ENCODE assay signal across 9 mouse cellular contexts in the genomic region with DNA sequence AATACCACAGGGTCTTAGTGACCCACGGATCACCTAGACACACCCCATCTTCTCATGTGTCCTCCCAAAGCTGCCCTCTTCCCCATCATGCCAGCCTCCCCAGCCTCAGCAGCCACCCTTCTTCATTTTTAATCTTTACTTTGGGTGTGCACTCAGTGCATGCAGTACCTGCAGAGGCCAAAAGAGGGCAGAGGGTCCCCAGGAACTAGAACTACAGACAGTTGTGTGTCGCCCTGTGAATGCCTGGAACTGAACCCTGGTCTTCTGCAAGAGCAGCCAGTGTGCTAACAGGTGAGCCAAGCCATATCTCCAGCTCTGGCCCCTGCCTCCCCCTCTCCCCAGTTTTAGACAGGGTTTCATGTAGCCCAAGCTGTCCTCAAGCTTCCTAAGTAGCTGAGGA. TPM values are rescaled to one million over a fixed set of nuclear protein-coding genes. Genes with fewer than 3 reads are reported as not detected.
DNase-seq lines count a peak whose midpoint lies in the region; TF ChIP-seq lines count a peak whose summit lies in the region.
"Had no signal": no experiment of that assay in that cellular context is flagged by ENCODE, and none has a peak within 500 bp of the region (broad histone marks: within the 10 kb centered on the region; RNA-seq: fewer than 3 reads in every experiment).

No protein-coding gene starts in this region.

- no peak overlapping the region for H3K9ac ChIP-seq in liver, adult 2 months (ENCODE audit: low read depth, low read length)
- no peak overlapping the region for H3K9ac ChIP-seq in ES-Bruce4 (ENCODE audit: low read depth, poor library complexity, severe bottlenecking)

- TF ChIP-seq EP300 in ES-Bruce4 (IDR thresholded peaks at IDR 0.05; ENCODE audit: insufficient read depth, low read depth, low read length), result no peak

- H3K36me3 ChIP-seq in liver, adult 2 months (ENCODE audit: control insufficient read depth, insufficient read depth, low read length), result peaks cover 13% of the 10 kb centered on the region; the same call in 1 of the 2 replicates
- H3K36me3 ChIP-seq in ES-Bruce4 (ENCODE audit: control insufficient read depth, insufficient read depth, low read length, poor library complexity, severe bottlenecking), result no peaks in the 10 kb centered on the region

- TF ChIP-seq CTCF in liver, adult 2 months (IDR thresholded peaks at IDR 0.05; ENCODE audit: low read depth, low read length), result peak; percentile 71
- TF ChIP-seq CTCF in ES-Bruce4 (IDR thresholded peaks at IDR 0.05; ENCODE audit: low read depth, low read length), result peak; percentile 72
- peak; percentile 51 for TF ChIP-seq CTCF in bone marrow, adult 2 months (IDR thresholded peaks at IDR 0.05; ENCODE audit: control insufficient read depth, insufficient read depth, low read length)

- H3K4me1 ChIP-seq in liver, adult 2 months (ENCODE audit: control insufficient read depth, insufficient read depth, low read length), result no peaks in the 10 kb centered on the region
- H3K4me1 ChIP-seq in ES-Bruce4 (ENCODE audit: control insufficient read depth, insufficient read depth, low read length), result peaks cover 2% of the 10 kb centered on the region
- H3K4me1 ChIP-seq in bone marrow, adult 2 months (ENCODE audit: control insufficient read depth, insufficient read depth, low read length), result no peaks in the 10 kb centered on the region

- no peaks in the 10 kb centered on the region for H3K9me3 ChIP-seq in ES-Bruce4 (replicated peaks; ENCODE audit: control insufficient read depth, insufficient read depth, low read length, poor library complexity, severe bottlenecking)

- no peaks in the 10 kb centered on the region for H3K27me3 ChIP-seq in liver, adult 2 months (ENCODE audit: control insufficient read depth, insufficient read depth, low read length)
- H3K27me3 ChIP-seq in ES-Bruce4 (ENCODE audit: control insufficient read depth, insufficient read depth, low read length, poor library complexity, severe bottlenecking), result no peaks in the 10 kb centered on the region

- TF ChIP-seq POLR2A in liver, adult 2 months (IDR thresholded peaks at IDR 0.05; ENCODE audit: extremely low read depth, insufficient read depth, low read length), result no peak
- TF ChIP-seq POLR2A in ES-Bruce4 (IDR thresholded peaks at IDR 0.05; ENCODE audit: insufficient read depth, low read length), result no peak
- TF ChIP-seq POLR2A in bone marrow, adult 2 months (IDR thresholded peaks at IDR 0.05; ENCODE audit: borderline replicate concordance, control insufficient read depth, low read depth, low read length), result no peak

- DNase-seq in liver, adult 2 months (ENCODE audit: extremely low read depth, low read depth, low spot score), result no peak
- DNase-seq in liver, result no peak
- peak; percentile 16 for DNase-seq in mesoderm, embryonic 11.5 days (ENCODE audit: low read depth, low spot score)
- no peak for DNase-seq in ovary, adult 18-20 months (ENCODE audit: low spot score)
- no peak for DNase-seq in right cerebral cortex, postnatal 25 days
- no peak for DNase-seq in layer of hippocampus, adult 11-12 months (ENCODE audit: low spot score)
- DNase-seq: heart, postnatal 4 days had no signal

- no peak overlapping the region for H3K4me3 ChIP-seq in liver, adult 2 months (ENCODE audit: insufficient read depth, low read depth, low read length)
- H3K4me3 ChIP-seq in ES-Bruce4 (ENCODE audit: low read depth, low read length), result no peak overlapping the region
- H3K4me3 ChIP-seq in bone marrow, adult 2 months (replicated peaks; ENCODE audit: control insufficient read depth, low read depth, low read length), result no peak overlapping the region

- no peak overlapping the region for H3K27ac ChIP-seq in liver, adult 2 months (replicated peaks; ENCODE audit: insufficient read depth, low read depth, low read length)
- no peak overlapping the region for H3K27ac ChIP-seq in ES-Bruce4 (ENCODE audit: insufficient read depth, low read length)
- no peak overlapping the region for H3K27ac ChIP-seq in bone marrow, adult 2 months (ENCODE audit: control insufficient read depth, insufficient read depth, low read depth, low read length, poor library complexity)

- 89% methylated on average over 2 of the region's 2 CpGs for WGBS in liver, adult 2 months
- 79% methylated on average over 2 of the region's 2 CpGs for WGBS in bone marrow, adult 2 months

- no peaks in the 10 kb centered on the region for H3K79me2 ChIP-seq in liver, adult 2 months (ENCODE audit: control insufficient read depth, insufficient read depth, low read length)

RNA-seq across cellular contexts. Expression of gene Mydgf, which starts 13.1 kb away (rescaled TPM):
- 89.4 and 91.1 TPM in 2 replicates for total RNA-seq in liver, adult 2 months (2014; rRNA removed)
- polyA plus RNA-seq in liver, adult 2 months (2012; rRNA removed), result 81.1 and 86.0 TPM in 2 replicates
- polyA plus RNA-seq in ES-Bruce4 (2011; ENCODE audit: insufficient read depth, insufficient read length, low read depth, missing spikeins), result 37.4 and 48.4 TPM in 2 replicates
- 12.5 and 25.9 TPM in 2 replicates for polyA plus RNA-seq in bone marrow, adult 2 months (2011; ENCODE audit: insufficient read depth, insufficient read length, low replicate concordance, missing spikeins)

RNA-seq across cellular contexts. Expression of gene Dpp9, which starts 21.8 kb away (rescaled TPM):
- total RNA-seq in liver, adult 2 months (2014; rRNA removed), result 10.7 and 20.1 TPM in 2 replicates
- 55.4 and 60.3 TPM in 2 replicates for polyA plus RNA-seq in liver, adult 2 months (2012; rRNA removed)
- polyA plus RNA-seq in ES-Bruce4 (2011; ENCODE audit: insufficient read depth, insufficient read length, low read depth, missing spikeins), result 20.9 and 21.1 TPM in 2 replicates
- 8.4 and 8.9 TPM in 2 replicates for polyA plus RNA-seq in bone marrow, adult 2 months (2011; ENCODE audit: insufficient read depth, insufficient read length, low replicate concordance, missing spikeins)

RNA-seq across cellular contexts. Expression of gene Tnfaip8l1, which starts 34.6 kb away (rescaled TPM):
- total RNA-seq in liver, adult 2 months (2014; rRNA removed), result 16.2 and 20.9 TPM in 2 replicates
- 21.8 and 25.5 TPM in 2 replicates for polyA plus RNA-seq in liver, adult 2 months (2012; rRNA removed)
- polyA plus RNA-seq in ES-Bruce4 (2011; ENCODE audit: insufficient read depth, insufficient read length, low read depth, missing spikeins), result 1.8 and 2.5 TPM in 2 replicates
- polyA plus RNA-seq in bone marrow, adult 2 months (2011; ENCODE audit: insufficient read depth, insufficient read length, low replicate concordance, missing spikeins), result 0.63 and 1.7 TPM in 2 replicates

RNA-seq across cellular contexts. Expression of gene Sema6b, which starts 56.7 kb away (rescaled TPM):
- total RNA-seq in liver, adult 2 months (2014; rRNA removed), result 1.3 TPM in 2 replicates
- polyA plus RNA-seq in liver, adult 2 months (2012; rRNA removed), result 2.7 and 3.9 TPM in 2 replicates
- 2.1 and 2.5 TPM in 2 replicates for polyA plus RNA-seq in ES-Bruce4 (2011; ENCODE audit: insufficient read depth, insufficient read length, low read depth, missing spikeins)
- polyA plus RNA-seq in bone marrow, adult 2 months (2011; ENCODE audit: insufficient read depth, insufficient read length, low replicate concordance, missing spikeins), result 3.2 and 3.9 TPM in 2 replicates

RNA-seq across cellular contexts. Expression of gene Fem1a, which starts 59.8 kb away (rescaled TPM):
- total RNA-seq in liver, adult 2 months (2014; rRNA removed), result 11.5 and 12.1 TPM in 2 replicates
- 16.6 and 18.9 TPM in 2 replicates for polyA plus RNA-seq in liver, adult 2 months (2012; rRNA removed)
- polyA plus RNA-seq in ES-Bruce4 (2011; ENCODE audit: insufficient read depth, insufficient read length, low read depth, missing spikeins), result 4.9 and 5.4 TPM in 2 replicates
- polyA plus RNA-seq in bone marrow, adult 2 months (2011; ENCODE audit: insufficient read depth, insufficient read length, low replicate concordance, missing spikeins), result 6.9 and 10.8 TPM in 2 replicates
